Mouse (Mus musculus): ENCODE results near the gene Hoxb3.

- TF ChIP-seq POLR2A (IDR thresholded peaks at IDR 0.05; ENCODE audit: extremely low read depth, insufficient read depth, low read length) (no peak), CTCF (IDR thresholded peaks at IDR 0.05; ENCODE audit: extremely low read depth, insufficient read depth, low read length) (no peak)
Measured at GRCm38 (mm10) chr11:96365441-96366091, 42.4 kb downstream of the Hoxb3 start, which contains the start of gene Hoxb1.
